Mouse (Mus musculus) cerebellum, adult 2 months (tissue): Measurements from ENCODE around the gene Slc39a1. TPM values are rescaled to one million over a fixed set of nuclear protein-coding genes. Genes with fewer than 3 reads are reported as not detected.

ENCODE experiments used
- DNase-seq, 2 experiments: peaks; one replicate each; pipeline ENCODE4 v3.0.0; 2021
- H3K27ac ChIP-seq: fragments of 200-500 bp; 2 replicates; pipeline ENCODE4 v1.5.1; 2012; ENCODE audit warnings: low read length, control low read depth, inconsistent platforms; ENCODE audit not compliant: insufficient read depth
- H3K27me3 ChIP-seq: fragments of 200-500 bp; 2 replicates; pipeline ENCODE4 v1.6.1; 2012; ENCODE audit warnings: inconsistent platforms, mild to moderate bottlenecking, low read length, moderate library complexity; ENCODE audit not compliant: control insufficient read depth, insufficient read depth
- H3K4me1 ChIP-seq: fragments of 200-500 bp; 2 replicates; pipeline ENCODE4 v1.6.1; 2011; ENCODE audit warnings: low read length; ENCODE audit not compliant: control insufficient read depth, insufficient read depth
- H3K4me3 ChIP-seq: fragments of 200-500 bp; replicated peaks from 2 replicates; pipeline ENCODE3; 2011; ENCODE audit warnings: mild to moderate bottlenecking, low read depth, low read length, control low read depth; ENCODE audit not compliant: insufficient read depth
- CTCF ChIP-seq: fragments of 200-500 bp; IDR thresholded peaks from 2 replicates; pipeline ENCODE4 v1.5.1; 2011; ENCODE audit warnings: low read depth, mild to moderate bottlenecking, control low read depth, low read length, moderate library complexity, borderline replicate concordance; ENCODE audit not compliant: insufficient read depth
- POLR2A ChIP-seq: fragments of 200-500 bp; IDR thresholded peaks from 2 replicates; pipeline ENCODE4 v1.6.1; 2011; ENCODE audit warnings: low read length, control low read depth, borderline replicate concordance; ENCODE audit not compliant: insufficient read depth
- WGBS: fragments of 180-500 bp; shearing (Covaris S2); methylation state at CpG from one replicate; pipeline ENCODE4 v1.1.7; 2018; 5-methylcytosine and 5-hydroxymethylcytosine counted together
- polyA plus RNA-seq: library from polyadenylated mRNA; depleted of rRNA; stranded (reverse); fragments of >200 nt; gene quantifications from 2 replicates; pipeline ENCODE4 v1.2.3, GENCODE M21; 2012; rRNA removed

Slc39a1 gene
- polyA plus RNA-seq, 1 experiment: 35.8 TPM

GRCm38 (mm10) chr3:90294064-90294440 lies 46.1 kb downstream of the Slc39a1 start:
- TF ChIP-seq CTCF (no peak), POLR2A (no peak)
- Histone ChIP-seq H3K4me3 (peak overlapping the region; percentile 94), H3K4me1 (no peaks in the 10 kb centered on the region; the same call in 1 of the 2 replicates), H3K27me3 (no peaks in the 10 kb centered on the region), H3K27ac (peak overlapping the region; percentile 47; the same call in 1 of the 2 replicates)
- DNase-seq: peak in 1 of 2 experiments; percentile 23
- WGBS: 2% methylated on average over 11 of the region's 11 CpGs

- Histone ChIP-seq H3K4me1 (no peaks in the 10 kb centered on the region; the same call in 1 of the 2 replicates), H3K4me3 (peak overlapping the region; percentile 94), H3K27me3 (no peaks in the 10 kb centered on the region), H3K27ac (no peak overlapping the region)
- WGBS: 33% methylated on average over 2 of the region's 2 CpGs
- no peak for DNase-seq
- TF ChIP-seq CTCF: no peak
- no peak for TF ChIP-seq POLR2A
Measured at GRCm38 (mm10) chr3:90294651-90295050, 46.7 kb downstream of the Slc39a1 start.

Other genes starting within 250 kb of the Slc39a1 start
- 116 and 125 TPM in 2 replicates for gene Hax1, start 249.4 kb upstream of the Slc39a1 start, polyA plus RNA-seq
- gene 4933434E20Rik, start 196.5 kb upstream of the Slc39a1 start, polyA plus RNA-seq: 112 and 116 TPM in 2 replicates
- gene Ubap2l, start 195.5 kb upstream of the Slc39a1 start, polyA plus RNA-seq: 90.4 and 102 TPM in 2 replicates
- 120 and 124 TPM in 2 replicates for gene Tpm3, start 175.5 kb upstream of the Slc39a1 start, polyA plus RNA-seq
- gene Nup210l, start 144.0 kb upstream of the Slc39a1 start, polyA plus RNA-seq: 0.16 and 0.27 TPM in 2 replicates
- gene Rps27, start 34.5 kb upstream of the Slc39a1 start, polyA plus RNA-seq: 1,034 and 1,060 TPM in 2 replicates
- gene Rab13, start 34.5 kb upstream of the Slc39a1 start, polyA plus RNA-seq: 10.2 and 11.2 TPM in 2 replicates
- gene Jtb, start 16.6 kb upstream of the Slc39a1 start, polyA plus RNA-seq: 66.9 and 69.1 TPM in 2 replicates
- 0.23 and 0.51 TPM in 2 replicates for gene Creb3l4, start 4.7 kb upstream of the Slc39a1 start, polyA plus RNA-seq
- gene Crtc2, start 6.0 kb downstream of the Slc39a1 start, polyA plus RNA-seq: 78.2 and 91.2 TPM in 2 replicates
- gene Dennd4b, start 17.0 kb downstream of the Slc39a1 start, polyA plus RNA-seq: 65.4 and 77.0 TPM in 2 replicates
- gene Gatad2b, start 45.0 kb downstream of the Slc39a1 start, polyA plus RNA-seq: 33.3 and 40.7 TPM in 2 replicates
- 6.1 and 7.1 TPM in 2 replicates for gene Slc27a3, start 141.8 kb downstream of the Slc39a1 start, polyA plus RNA-seq
- 48.5 and 51.4 TPM in 2 replicates for gene Ints3, start 185.4 kb downstream of the Slc39a1 start, polyA plus RNA-seq
- gene Npr1, start 217.7 kb downstream of the Slc39a1 start, polyA plus RNA-seq: 16.1 TPM in 2 replicates
- 98.7 and 107 TPM in 2 replicates for gene Ilf2, start 228.0 kb downstream of the Slc39a1 start, polyA plus RNA-seq
- gene Snapin, start 242.9 kb downstream of the Slc39a1 start, polyA plus RNA-seq: 77.6 and 82.4 TPM in 2 replicates